Mouse (Mus musculus): ENCODE data around the gene Pacs1. TPM values are rescaled to one million over a fixed set of nuclear protein-coding genes. Genes with fewer than 3 reads are reported as not detected.
A peak's percentile ranks its signal among the peaks of the same experiment; 100 is the strongest.

The Pacs1 gene
- polyA plus RNA-seq, 1 experiment from 2014 or later: 8.1 TPM

GRCm38 (mm10) chr19:5195417-5196035, 77.4 kb downstream of the Pacs1 start:
- Histone ChIP-seq H3K4me1 (ENCODE audit: control insufficient read depth, low read depth, low read length) (no peaks in the 10 kb centered on the region; the same call in 1 of the 2 replicates), H3K4me3 (ENCODE audit: low read depth, low read length) (no peak overlapping the region), H3K27me3 (ENCODE audit: control insufficient read depth, insufficient read depth, low read depth, low read length) (no peaks in the 10 kb centered on the region), H3K9ac (ENCODE audit: low read depth, low read length) (no peak overlapping the region), H3K9me3 (replicated peaks; ENCODE audit: control insufficient read depth, low read length) (no peaks in the 10 kb centered on the region), H3K4me2 (ENCODE audit: low read depth, low read length) (no peak overlapping the region), H3K36me3 (ENCODE audit: control insufficient read depth, insufficient read depth) (no peaks in the 10 kb centered on the region), H3K27ac (ENCODE audit: low read length) (no peak overlapping the region)
- WGBS (ENCODE audit: insufficient replicate concordance): 51% methylated on average over 7 of the region's 7 CpGs
- no peak for ATAC-seq (ENCODE audit: low read depth)

- Histone ChIP-seq H3K27ac (ENCODE audit: low read length) (no peak overlapping the region), H3K4me2 (ENCODE audit: low read depth, low read length) (no peak overlapping the region), H3K9me3 (replicated peaks; ENCODE audit: control insufficient read depth, low read length) (no peaks in the 10 kb centered on the region), H3K36me3 (ENCODE audit: control insufficient read depth, insufficient read depth) (no peaks in the 10 kb centered on the region), H3K27me3 (ENCODE audit: control insufficient read depth, insufficient read depth, low read depth, low read length) (no peaks in the 10 kb centered on the region), H3K4me1 (ENCODE audit: control insufficient read depth, low read depth, low read length) (no peaks in the 10 kb centered on the region; the same call in 1 of the 2 replicates), H3K9ac (ENCODE audit: low read depth, low read length) (no peak overlapping the region), H3K4me3 (ENCODE audit: low read depth, low read length) (no peak overlapping the region)
- ATAC-seq (ENCODE audit: low read depth): no peak
Measured at GRCm38 (mm10) chr19:5192397-5192796, 80.5 kb downstream of the Pacs1 start.

- 76% methylated on average over 2 of the region's 2 CpGs for WGBS (ENCODE audit: insufficient replicate concordance)
- Histone ChIP-seq H3K27ac (ENCODE audit: low read length) (no peak overlapping the region), H3K27me3 (ENCODE audit: control insufficient read depth, insufficient read depth, low read depth, low read length) (no peaks in the 10 kb centered on the region), H3K4me2 (ENCODE audit: low read depth, low read length) (no peak overlapping the region), H3K9ac (ENCODE audit: low read depth, low read length) (no peak overlapping the region), H3K4me1 (ENCODE audit: control insufficient read depth, low read depth, low read length) (no peaks in the 10 kb centered on the region), H3K36me3 (ENCODE audit: control insufficient read depth, insufficient read depth) (no peaks in the 10 kb centered on the region), H3K4me3 (ENCODE audit: low read depth, low read length) (no peak overlapping the region), H3K9me3 (replicated peaks; ENCODE audit: control insufficient read depth, low read length) (no peaks in the 10 kb centered on the region)
- ATAC-seq (ENCODE audit: low read depth): no peak
Measured at GRCm38 (mm10) chr19:5187439-5187838, 85.5 kb downstream of the Pacs1 start.

- no peak for ATAC-seq (ENCODE audit: low read depth)
- H3K9ac ChIP-seq (ENCODE audit: low read depth, low read length): no peak overlapping the region
- no peaks in the 10 kb centered on the region for H3K36me3 ChIP-seq (ENCODE audit: control insufficient read depth, insufficient read depth)
- no peak overlapping the region for H3K4me2 ChIP-seq (ENCODE audit: low read depth, low read length)
- H3K27ac ChIP-seq (ENCODE audit: low read length): no peak overlapping the region
- 69% methylated on average over 2 of the region's 2 CpGs for WGBS (ENCODE audit: insufficient replicate concordance)
- no peaks in the 10 kb centered on the region; the same call in 1 of the 2 replicates for H3K4me1 ChIP-seq (ENCODE audit: control insufficient read depth, low read depth, low read length)
- no peaks in the 10 kb centered on the region for H3K9me3 ChIP-seq (replicated peaks; ENCODE audit: control insufficient read depth, low read length)
- H3K27me3 ChIP-seq (ENCODE audit: control insufficient read depth, insufficient read depth, low read depth, low read length): no peaks in the 10 kb centered on the region
- H3K4me3 ChIP-seq (ENCODE audit: low read depth, low read length): no peak overlapping the region
Measured at GRCm38 (mm10) chr19:5181926-5182325, 91.0 kb downstream of the Pacs1 start.

- Histone ChIP-seq H3K27ac (ENCODE audit: low read length) (no peak overlapping the region), H3K4me2 (ENCODE audit: low read depth, low read length) (no peak overlapping the region)
Measured at GRCm38 (mm10) chr19:5178631-5179030, 94.3 kb downstream of the Pacs1 start.

GRCm38 (mm10) chr19:5170430-5170829, 102.5 kb downstream of the Pacs1 start:
- no peak overlapping the region for H3K9ac ChIP-seq (ENCODE audit: low read depth, low read length)
- no peak overlapping the region for H3K4me3 ChIP-seq (ENCODE audit: low read depth, low read length)
- ATAC-seq (ENCODE audit: low read depth): no peak
- H3K36me3 ChIP-seq (ENCODE audit: control insufficient read depth, insufficient read depth): no peaks in the 10 kb centered on the region
- H3K4me1 ChIP-seq (ENCODE audit: control insufficient read depth, low read depth, low read length): peaks cover 4% of the 10 kb centered on the region
- WGBS (ENCODE audit: insufficient replicate concordance): 24% methylated on average over 1 of the region's 1 CpGs
- H3K27ac ChIP-seq (ENCODE audit: low read length): no peak overlapping the region
- no peak overlapping the region for H3K4me2 ChIP-seq (ENCODE audit: low read depth, low read length)
- H3K9me3 ChIP-seq (replicated peaks; ENCODE audit: control insufficient read depth, low read length): no peaks in the 10 kb centered on the region
- H3K27me3 ChIP-seq (ENCODE audit: control insufficient read depth, insufficient read depth, low read depth, low read length): no peaks in the 10 kb centered on the region

More at GRCm38 (mm10) chr19:5178631-5179030, 94.3 kb downstream of the Pacs1 start:
- Histone ChIP-seq H3K9ac (ENCODE audit: low read depth, low read length) (no peak overlapping the region), H3K4me3 (ENCODE audit: low read depth, low read length) (no peak overlapping the region), H3K9me3 (replicated peaks; ENCODE audit: control insufficient read depth, low read length) (no peaks in the 10 kb centered on the region), H3K27me3 (ENCODE audit: control insufficient read depth, insufficient read depth, low read depth, low read length) (no peaks in the 10 kb centered on the region), H3K4me1 (ENCODE audit: control insufficient read depth, low read depth, low read length) (no peaks in the 10 kb centered on the region; the same call in 1 of the 2 replicates), H3K36me3 (ENCODE audit: control insufficient read depth, insufficient read depth) (no peaks in the 10 kb centered on the region)
- WGBS (ENCODE audit: insufficient replicate concordance): 28% methylated on average over 5 of the region's 5 CpGs
- no peak for ATAC-seq (ENCODE audit: low read depth)

- Histone ChIP-seq H3K9me3 (replicated peaks; ENCODE audit: control insufficient read depth, low read length) (no peaks in the 10 kb centered on the region), H3K4me2 (ENCODE audit: low read depth, low read length) (no peak overlapping the region), H3K4me3 (ENCODE audit: low read depth, low read length) (no peak overlapping the region), H3K36me3 (ENCODE audit: control insufficient read depth, insufficient read depth) (no peaks in the 10 kb centered on the region), H3K27me3 (ENCODE audit: control insufficient read depth, insufficient read depth, low read depth, low read length) (no peaks in the 10 kb centered on the region), H3K4me1 (ENCODE audit: control insufficient read depth, low read depth, low read length) (peaks cover 4% of the 10 kb centered on the region), H3K27ac (ENCODE audit: low read length) (peak overlapping the region; percentile 24; the same call in 1 of the 2 replicates), H3K9ac (ENCODE audit: low read depth, low read length) (no peak overlapping the region)
- 0 out of 2 replicates have a peak, but pooled peaks have one; percentile 30 for ATAC-seq (ENCODE audit: low read depth)
- whole genome bisulfite sequencing (ENCODE audit: insufficient replicate concordance): 48% methylated on average over 4 of the region's 4 CpGs
Measured at GRCm38 (mm10) chr19:5167477-5167876, 105.4 kb downstream of the Pacs1 start.

GRCm38 (mm10) chr19:5164380-5164779, 108.5 kb downstream of the Pacs1 start:
- H3K27me3 ChIP-seq (ENCODE audit: control insufficient read depth, insufficient read depth, low read depth, low read length): no peaks in the 10 kb centered on the region
- H3K9ac ChIP-seq (ENCODE audit: low read depth, low read length): no peak overlapping the region
- peaks cover 4% of the 10 kb centered on the region for H3K4me1 ChIP-seq (ENCODE audit: control insufficient read depth, low read depth, low read length)
- no peak for ATAC-seq (ENCODE audit: low read depth)
- no peaks in the 10 kb centered on the region for H3K36me3 ChIP-seq (ENCODE audit: control insufficient read depth, insufficient read depth)
- no peak overlapping the region for H3K4me2 ChIP-seq (ENCODE audit: low read depth, low read length)
- WGBS (ENCODE audit: insufficient replicate concordance): 52% methylated on average over 2 of the region's 2 CpGs
- no peaks in the 10 kb centered on the region for H3K9me3 ChIP-seq (replicated peaks; ENCODE audit: control insufficient read depth, low read length)
- no peak overlapping the region for H3K27ac ChIP-seq (ENCODE audit: low read length)
- no peak overlapping the region for H3K4me3 ChIP-seq (ENCODE audit: low read depth, low read length)

- Histone ChIP-seq H3K4me2 (ENCODE audit: low read depth, low read length) (no peak overlapping the region), H3K27ac (ENCODE audit: low read length) (no peak overlapping the region), H3K27me3 (ENCODE audit: control insufficient read depth, insufficient read depth, low read depth, low read length) (no peaks in the 10 kb centered on the region), H3K9me3 (replicated peaks; ENCODE audit: control insufficient read depth, low read length) (no peaks in the 10 kb centered on the region), H3K4me3 (ENCODE audit: low read depth, low read length) (no peak overlapping the region), H3K36me3 (ENCODE audit: control insufficient read depth, insufficient read depth) (no peaks in the 10 kb centered on the region), H3K9ac (ENCODE audit: low read depth, low read length) (no peak overlapping the region), H3K4me1 (ENCODE audit: control insufficient read depth, low read depth, low read length) (no peaks in the 10 kb centered on the region)
- 70% methylated on average over 3 of the region's 3 CpGs for WGBS (ENCODE audit: insufficient replicate concordance)
- no peak for ATAC-seq (ENCODE audit: low read depth)
Measured at GRCm38 (mm10) chr19:5161913-5162312, 111.0 kb downstream of the Pacs1 start.

Measured in liver, embryonic 16.5 days (tissue).